In the genomic region with DNA sequence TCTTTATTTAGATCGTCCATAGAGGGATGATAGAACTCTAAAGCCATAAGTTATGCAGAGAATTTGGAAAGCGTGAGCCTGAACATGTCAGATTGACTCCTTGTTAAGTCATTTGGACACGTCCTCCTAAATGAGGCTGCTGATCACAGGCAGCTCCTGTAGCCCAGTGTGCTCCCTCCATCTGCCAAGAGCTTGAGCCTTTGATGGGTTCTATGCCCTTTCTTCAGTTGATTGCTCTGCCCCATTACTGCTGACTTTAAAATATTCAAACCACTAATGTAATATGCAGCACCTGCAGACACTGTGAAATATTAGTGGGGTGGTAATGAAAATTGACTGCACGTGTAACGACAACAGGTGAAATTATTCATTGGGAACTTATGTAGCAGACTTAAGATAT, we compare ENCODE assay signal across 17 mouse cellular contexts.
"Had no signal": no experiment of that assay in that cellular context is flagged by ENCODE, and none has a peak within 500 bp of the region (broad histone marks: within the 10 kb centered on the region; RNA-seq: fewer than 3 reads in every experiment).

No protein-coding gene starts in this region.

- H3K4me1 ChIP-seq: limb, embryonic 15.5 days; liver, embryonic 12.5 days had no signal

- H3K9me3 ChIP-seq: limb, embryonic 15.5 days; liver, embryonic 12.5 days had no signal

- DNase-seq: kidney, adult 11 months; kidney, adult 9 months; kidney, postnatal 36 days; layer of hippocampus, adult 9-11 months; layer of hippocampus, postnatal 36 days; lung, postnatal 10 days; lung, postnatal 4 days; retina, postnatal 1 day; right cerebral cortex, postnatal 4 days; spleen, adult 18-20 months; thymus, adult 18-20 months; thymus, postnatal 14 days had no signal

- H3K4me3 ChIP-seq: limb, embryonic 15.5 days; liver, embryonic 12.5 days; myocyte had no signal

- H3K4me2 ChIP-seq: limb, embryonic 15.5 days; liver, embryonic 12.5 days; lung, embryonic 14.5 days had no signal

- H3K36me3 ChIP-seq: limb, embryonic 15.5 days; liver, embryonic 12.5 days had no signal

- ATAC-seq: liver, embryonic 12.5 days had no signal

- H3K27ac ChIP-seq: kidney, postnatal 0 days; limb, embryonic 15.5 days; liver, embryonic 12.5 days had no signal

- H3K27me3 ChIP-seq: limb, embryonic 15.5 days; liver, embryonic 12.5 days had no signal

- H3K9ac ChIP-seq: limb, embryonic 15.5 days; liver, embryonic 12.5 days; lung, embryonic 14.5 days had no signal
